Mouse (Mus musculus) embryonic facial prominence, embryonic 12.5 days (tissue): Measurements from ENCODE around the gene Gm49601. TPM values are rescaled to one million over a fixed set of nuclear protein-coding genes. Genes with fewer than 3 reads are reported as not detected.
A peak's percentile ranks its signal among the peaks of the same experiment; 100 is the strongest.

Source experiments
- ATAC-seq: fragments of 200-750 bp; cut with Nextera tagmentation; 2 replicates; pipeline ENCODE4 v1.8.0; 2017; ENCODE audit not compliant: insufficient number of reproducible peaks, insufficient read depth, low FRiP score, low TSS enrichment
- H3K27ac ChIP-seq: fragments of 300-500 bp; sonication (generic); 2 replicates; pipeline ENCODE4 v1.5.1; 2016; ENCODE audit warnings: mild to moderate bottlenecking
- H3K27me3 ChIP-seq: fragments of 300-500 bp; sonication (generic); 2 replicates; pipeline ENCODE4 v1.6.1; 2016; ENCODE audit warnings: mild to moderate bottlenecking, moderate library complexity
- H3K36me3 ChIP-seq: fragments of 300-500 bp; sonication (generic); 2 replicates; pipeline ENCODE4 v1.6.1; 2016; ENCODE audit warnings: mild to moderate bottlenecking
- H3K4me1 ChIP-seq: fragments of 300-500 bp; sonication (generic); 2 replicates; pipeline ENCODE4 v1.6.1; 2016
- H3K4me2 ChIP-seq: fragments of 300-500 bp; sonication (generic); replicated peaks from 2 replicates; pipeline ENCODE4 v1.6.1; 2016; ENCODE audit warnings: mild to moderate bottlenecking, moderate library complexity
- H3K4me3 ChIP-seq: fragments of 300-500 bp; sonication (generic); 2 replicates; pipeline ENCODE4 v1.5.1; 2016; ENCODE audit warnings: mild to moderate bottlenecking
- H3K9ac ChIP-seq: fragments of 300-500 bp; sonication (generic); 2 replicates; pipeline ENCODE4 v1.6.1; 2016; ENCODE audit warnings: mild to moderate bottlenecking, moderate library complexity
- H3K9me3 ChIP-seq: fragments of 300-500 bp; sonication (generic); 2 replicates; pipeline ENCODE4 v1.6.1; 2016; ENCODE audit warnings: mild to moderate bottlenecking, moderate library complexity
- WGBS: fragments of 180-500 bp; shearing (Covaris S2); methylation state at CpG from one replicate; pipeline ENCODE4 v1.1.7; 2016; 5-methylcytosine and 5-hydroxymethylcytosine counted together
- polyA plus RNA-seq: library from polyadenylated mRNA; unstranded; fragments of >200 nt; fragmentation: Nextera tagmentation; extraction: Ambion mirVana; gene quantifications from 2 replicates; pipeline ENCODE4 v1.2.1, GENCODE M21; 2016

The Gm49601 gene
- polyA plus RNA-seq, 1 experiment from 2014 or later, result 10.4 TPM

GRCm38 (mm10) chr16:18620601-18621361 lies 5.4 kb downstream of the Gm49601 start:
- peaks cover 89% of the 10 kb centered on the region for H3K27me3 ChIP-seq
- peak overlapping the region; percentile 50 for H3K9ac ChIP-seq
- no peaks in the 10 kb centered on the region for H3K9me3 ChIP-seq
- H3K4me2 ChIP-seq, result peak overlapping the region; percentile 95
- peaks cover 28% of the 10 kb centered on the region for H3K36me3 ChIP-seq
- peaks cover 27% of the 10 kb centered on the region for H3K4me1 ChIP-seq
- H3K4me3 ChIP-seq, result peak overlapping the region; percentile 54
- no peak overlapping the region for H3K27ac ChIP-seq
- peak; percentile 11; the same call in 1 of the 2 replicates for ATAC-seq
- WGBS, result under 1% methylated on average over 68 of the region's 74 CpGs

GRCm38 (mm10) chr16:18620201-18620600 lies 6.0 kb downstream of the Gm49601 start:
- Histone ChIP-seq H3K9ac (no peak overlapping the region), H3K36me3 (peaks cover 28% of the 10 kb centered on the region), H3K27me3 (peaks cover 85% of the 10 kb centered on the region), H3K4me2 (peak overlapping the region; percentile 95), H3K9me3 (no peaks in the 10 kb centered on the region), H3K4me1 (peaks cover 25% of the 10 kb centered on the region), H3K4me3 (peak overlapping the region; percentile 54), H3K27ac (no peak overlapping the region)
- no peak for ATAC-seq
- 27% methylated on average over 6 of the region's 6 CpGs for WGBS

GRCm38 (mm10) chr16:18619110-18619509 lies 7.1 kb downstream of the Gm49601 start:
- no peak overlapping the region for H3K9ac ChIP-seq
- no peak overlapping the region for H3K4me2 ChIP-seq
- no peak for ATAC-seq
- peaks cover 75% of the 10 kb centered on the region for H3K27me3 ChIP-seq
- no peak overlapping the region for H3K27ac ChIP-seq
- H3K4me1 ChIP-seq, result peaks cover 25% of the 10 kb centered on the region
- H3K36me3 ChIP-seq, result peaks cover 17% of the 10 kb centered on the region
- H3K4me3 ChIP-seq, result no peak overlapping the region
- whole genome bisulfite sequencing, result 53% methylated on average over 4 of the region's 4 CpGs
- H3K9me3 ChIP-seq, result no peaks in the 10 kb centered on the region

- H3K9ac ChIP-seq, result no peak overlapping the region
- no peaks in the 10 kb centered on the region for H3K9me3 ChIP-seq
- peaks cover 67% of the 10 kb centered on the region for H3K27me3 ChIP-seq
- peaks cover 25% of the 10 kb centered on the region for H3K4me1 ChIP-seq
- H3K27ac ChIP-seq, result no peak overlapping the region
- no peak for ATAC-seq
- H3K4me2 ChIP-seq, result no peak overlapping the region
- WGBS, result 50% methylated on average over 2 of the region's 2 CpGs
- H3K4me3 ChIP-seq, result no peak overlapping the region
- H3K36me3 ChIP-seq, result peaks cover 9% of the 10 kb centered on the region
Observed at GRCm38 (mm10) chr16:18618297-18618696, 7.9 kb downstream of the Gm49601 start.

- Histone ChIP-seq H3K4me2 (peak overlapping the region; percentile 54), H3K4me3 (peak overlapping the region; percentile 17; the same call in 1 of the 2 replicates), H3K4me1 (peaks cover 25% of the 10 kb centered on the region), H3K9me3 (no peaks in the 10 kb centered on the region), H3K9ac (no peak overlapping the region), H3K36me3 (peaks cover 3% of the 10 kb centered on the region), H3K27ac (no peak overlapping the region), H3K27me3 (peaks cover 64% of the 10 kb centered on the region)
- ATAC-seq, result 0 out of 2 replicates have a peak, but pooled peaks have one; percentile 23
- whole genome bisulfite sequencing, result 2% methylated on average over 27 of the region's 27 CpGs
Observed at GRCm38 (mm10) chr16:18617370-18618065, 8.7 kb downstream of the Gm49601 start.

GRCm38 (mm10) chr16:18613301-18613700 lies 12.9 kb downstream of the Gm49601 start:
- Histone ChIP-seq H3K4me3 (no peak overlapping the region), H3K4me1 (peaks cover 20% of the 10 kb centered on the region), H3K9me3 (no peaks in the 10 kb centered on the region), H3K9ac (no peak overlapping the region), H3K4me2 (no peak overlapping the region), H3K27ac (no peak overlapping the region), H3K36me3 (no peaks in the 10 kb centered on the region), H3K27me3 (peaks cover 31% of the 10 kb centered on the region)
- WGBS, result 88% methylated on average over 3 of the region's 3 CpGs
- no peak for ATAC-seq

- H3K4me1 ChIP-seq, result peaks cover 15% of the 10 kb centered on the region
- H3K4me2 ChIP-seq, result no peak overlapping the region
- WGBS, result 23% methylated on average over 13 of the region's 13 CpGs
- H3K36me3 ChIP-seq, result no peaks in the 10 kb centered on the region
- H3K9ac ChIP-seq, result no peak overlapping the region
- H3K27me3 ChIP-seq, result peaks cover 24% of the 10 kb centered on the region; the same call in 1 of the 2 replicates
- no peak overlapping the region for H3K4me3 ChIP-seq
- no peak; the same call in 1 of the 2 replicates for ATAC-seq
- no peak overlapping the region for H3K27ac ChIP-seq
- H3K9me3 ChIP-seq, result no peaks in the 10 kb centered on the region
Observed at GRCm38 (mm10) chr16:18611752-18612151, 14.5 kb downstream of the Gm49601 start.

- Histone ChIP-seq H3K4me3 (no peak overlapping the region), H3K9ac (no peak overlapping the region), H3K27ac (no peak overlapping the region), H3K9me3 (no peaks in the 10 kb centered on the region), H3K36me3 (no peaks in the 10 kb centered on the region), H3K4me1 (peaks cover 21% of the 10 kb centered on the region), H3K27me3 (0 out of 2 replicates have a peak, but pooled peaks cover 14% of the 10 kb centered on the region), H3K4me2 (no peak overlapping the region)
- ATAC-seq, result no peak
- WGBS, result 59% methylated on average over 2 of the region's 2 CpGs
Observed at GRCm38 (mm10) chr16:18609099-18609498, 17.1 kb downstream of the Gm49601 start.

GRCm38 (mm10) chr16:18608226-18608625 lies 18.0 kb downstream of the Gm49601 start:
- 0 out of 2 replicates have a peak, but pooled peaks cover 14% of the 10 kb centered on the region for H3K27me3 ChIP-seq
- H3K4me2 ChIP-seq, result peak overlapping the region; percentile 41
- H3K9ac ChIP-seq, result no peak overlapping the region
- peaks cover 23% of the 10 kb centered on the region for H3K4me1 ChIP-seq
- 0 out of 2 replicates have a peak overlapping the region, but pooled peaks have one; percentile 4 for H3K4me3 ChIP-seq
- H3K36me3 ChIP-seq, result no peaks in the 10 kb centered on the region
- ATAC-seq, result no peak
- H3K9me3 ChIP-seq, result no peaks in the 10 kb centered on the region
- H3K27ac ChIP-seq, result no peak overlapping the region
- 7% methylated on average over 11 of the region's 11 CpGs for whole genome bisulfite sequencing

GRCm38 (mm10) chr16:18605705-18606104 lies 20.5 kb downstream of the Gm49601 start:
- no peak for ATAC-seq
- 71% methylated on average over 5 of the region's 5 CpGs for WGBS
- H3K4me1 ChIP-seq, result peaks cover 30% of the 10 kb centered on the region; the same call in 1 of the 2 replicates
- no peaks in the 10 kb centered on the region for H3K36me3 ChIP-seq
- no peak overlapping the region for H3K27ac ChIP-seq
- H3K4me2 ChIP-seq, result no peak overlapping the region
- no peak overlapping the region for H3K9ac ChIP-seq
- no peak overlapping the region for H3K4me3 ChIP-seq
- H3K9me3 ChIP-seq, result no peaks in the 10 kb centered on the region
- H3K27me3 ChIP-seq, result 0 out of 2 replicates have a peak, but pooled peaks cover 8% of the 10 kb centered on the region

GRCm38 (mm10) chr16:18604267-18604701 lies 21.9 kb downstream of the Gm49601 start:
- Histone ChIP-seq H3K9me3 (no peaks in the 10 kb centered on the region), H3K4me1 (peaks cover 30% of the 10 kb centered on the region; the same call in 1 of the 2 replicates), H3K27ac (no peak overlapping the region), H3K4me3 (no peak overlapping the region), H3K36me3 (no peaks in the 10 kb centered on the region), H3K4me2 (no peak overlapping the region), H3K9ac (no peak overlapping the region), H3K27me3 (0 out of 2 replicates have a peak, but pooled peaks cover 8% of the 10 kb centered on the region)
- ATAC-seq, result no peak
- 55% methylated on average over 8 of the region's 8 CpGs for WGBS
